Mouse (Mus musculus): Measurements from ENCODE around the gene Chrne. TPM values are rescaled to one million over a fixed set of nuclear protein-coding genes. Genes with fewer than 3 reads are reported as not detected.
A peak's percentile ranks its signal among the peaks of the same experiment; 100 is the strongest.

Gene Chrne
- polyA plus RNA-seq, 1 experiment, result not detected

DNA sequence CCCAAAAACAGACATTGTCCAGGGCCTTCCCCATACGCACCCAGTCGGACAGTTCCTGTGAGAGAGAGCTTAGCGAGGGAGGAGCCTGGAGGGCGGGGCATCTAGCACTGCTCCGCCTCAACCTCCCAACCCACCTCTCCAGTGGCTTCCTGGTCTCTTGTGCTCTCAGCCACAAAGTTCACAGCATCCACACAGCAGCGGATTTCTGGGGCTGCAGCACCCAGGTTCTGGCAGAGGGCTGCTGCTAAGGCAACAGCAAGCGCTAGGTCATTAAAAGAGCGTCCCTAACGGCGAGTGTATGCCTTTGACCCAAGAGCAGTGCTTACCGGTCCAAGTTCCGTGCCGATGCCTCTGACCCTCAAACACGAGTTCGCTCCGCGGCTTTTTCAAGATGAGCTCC is 3.9 kb downstream of the Chrne start:
- Histone ChIP-seq H3K27me3 (ENCODE audit: control insufficient read depth, insufficient read depth, low read length, poor library complexity, severe bottlenecking) (no peaks in the 10 kb centered on the region), H3K9ac (ENCODE audit: low read depth, poor library complexity, severe bottlenecking) (peak overlapping the region; percentile 32), H3K9me3 (replicated peaks; ENCODE audit: control insufficient read depth, insufficient read depth, low read length, poor library complexity, severe bottlenecking) (no peaks in the 10 kb centered on the region), H3K36me3 (ENCODE audit: control insufficient read depth, insufficient read depth, low read length, poor library complexity, severe bottlenecking) (peaks cover 7% of the 10 kb centered on the region; the same call in 1 of the 2 replicates), H3K4me1 (ENCODE audit: control insufficient read depth, insufficient read depth, low read length) (no peaks in the 10 kb centered on the region), H3K4me3 (ENCODE audit: low read depth, low read length) (peak overlapping the region; percentile 71), H3K27ac (ENCODE audit: insufficient read depth, low read length) (no peak overlapping the region)
- TF ChIP-seq CTCF (IDR thresholded peaks at IDR 0.05; ENCODE audit: low read depth, low read length), result no peak
- TF ChIP-seq EP300 (IDR thresholded peaks at IDR 0.05; ENCODE audit: insufficient read depth, low read depth, low read length), result no peak
- peak; percentile 56 for TF ChIP-seq POLR2A (IDR thresholded peaks at IDR 0.05; ENCODE audit: insufficient read depth, low read length)

DNA sequence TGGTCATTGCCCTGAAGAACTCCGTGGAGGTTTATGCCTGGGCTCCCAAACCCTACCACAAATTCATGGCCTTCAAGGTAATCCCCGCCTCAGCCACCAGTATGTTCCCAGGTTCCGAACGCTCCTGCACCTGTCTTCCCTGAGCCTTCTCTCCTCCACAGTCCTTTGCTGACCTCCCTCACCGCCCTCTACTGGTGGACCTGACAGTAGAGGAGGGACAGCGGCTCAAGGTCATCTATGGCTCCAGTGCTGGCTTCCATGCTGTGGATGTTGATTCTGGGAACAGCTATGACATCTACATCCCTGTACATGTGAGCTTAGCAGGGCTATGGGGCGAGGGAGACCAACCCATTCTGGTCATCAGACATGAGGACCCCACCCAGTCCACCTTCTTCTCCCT is 6.5 kb downstream of the Chrne start:
- Histone ChIP-seq H3K9ac (ENCODE audit: low read depth, poor library complexity, severe bottlenecking) (no peak overlapping the region), H3K36me3 (ENCODE audit: control insufficient read depth, insufficient read depth, low read length, poor library complexity, severe bottlenecking) (peaks cover 7% of the 10 kb centered on the region; the same call in 1 of the 2 replicates), H3K9me3 (replicated peaks; ENCODE audit: control insufficient read depth, insufficient read depth, low read length, poor library complexity, severe bottlenecking) (no peaks in the 10 kb centered on the region), H3K4me1 (ENCODE audit: control insufficient read depth, insufficient read depth, low read length) (no peaks in the 10 kb centered on the region), H3K4me3 (ENCODE audit: low read depth, low read length) (no peak overlapping the region), H3K27ac (ENCODE audit: insufficient read depth, low read length) (no peak overlapping the region), H3K27me3 (ENCODE audit: control insufficient read depth, insufficient read depth, low read length, poor library complexity, severe bottlenecking) (no peaks in the 10 kb centered on the region)
- TF ChIP-seq CTCF (IDR thresholded peaks at IDR 0.05; ENCODE audit: low read depth, low read length) (peak; percentile 32), POLR2A (IDR thresholded peaks at IDR 0.05; ENCODE audit: insufficient read depth, low read length) (no peak), EP300 (IDR thresholded peaks at IDR 0.05; ENCODE audit: insufficient read depth, low read depth, low read length) (no peak)

- Histone ChIP-seq H3K27me3 (ENCODE audit: control insufficient read depth, insufficient read depth, low read length, poor library complexity, severe bottlenecking) (no peaks in the 10 kb centered on the region), H3K4me3 (ENCODE audit: low read depth, low read length) (no peak overlapping the region), H3K9me3 (replicated peaks; ENCODE audit: control insufficient read depth, insufficient read depth, low read length, poor library complexity, severe bottlenecking) (no peaks in the 10 kb centered on the region), H3K4me1 (ENCODE audit: control insufficient read depth, insufficient read depth, low read length) (no peaks in the 10 kb centered on the region), H3K36me3 (ENCODE audit: control insufficient read depth, insufficient read depth, low read length, poor library complexity, severe bottlenecking) (peaks cover 7% of the 10 kb centered on the region; the same call in 1 of the 2 replicates), H3K27ac (ENCODE audit: insufficient read depth, low read length) (no peak overlapping the region), H3K9ac (ENCODE audit: low read depth, poor library complexity, severe bottlenecking) (no peak overlapping the region)
- TF ChIP-seq POLR2A (IDR thresholded peaks at IDR 0.05; ENCODE audit: insufficient read depth, low read length), result no peak
- TF ChIP-seq CTCF (IDR thresholded peaks at IDR 0.05; ENCODE audit: low read depth, low read length), result no peak
- no peak for TF ChIP-seq EP300 (IDR thresholded peaks at IDR 0.05; ENCODE audit: insufficient read depth, low read depth, low read length)
Observed at GRCm38 (mm10) chr11:70610752-70611151, 8.3 kb downstream of the Chrne start.

GRCm38 (mm10) chr11:70608381-70609066 is 10.5 kb downstream of the Chrne start:
- no peaks in the 10 kb centered on the region for H3K4me1 ChIP-seq (ENCODE audit: control insufficient read depth, insufficient read depth, low read length)
- no peak overlapping the region for H3K9ac ChIP-seq (ENCODE audit: low read depth, poor library complexity, severe bottlenecking)
- H3K27me3 ChIP-seq (ENCODE audit: control insufficient read depth, insufficient read depth, low read length, poor library complexity, severe bottlenecking), result no peaks in the 10 kb centered on the region
- no peak for TF ChIP-seq POLR2A (IDR thresholded peaks at IDR 0.05; ENCODE audit: insufficient read depth, low read length)
- peak; percentile 89 for TF ChIP-seq CTCF (IDR thresholded peaks at IDR 0.05; ENCODE audit: low read depth, low read length)
- TF ChIP-seq EP300 (IDR thresholded peaks at IDR 0.05; ENCODE audit: insufficient read depth, low read depth, low read length), result no peak
- H3K27ac ChIP-seq (ENCODE audit: insufficient read depth, low read length), result no peak overlapping the region
- peaks cover 7% of the 10 kb centered on the region; the same call in 1 of the 2 replicates for H3K36me3 ChIP-seq (ENCODE audit: control insufficient read depth, insufficient read depth, low read length, poor library complexity, severe bottlenecking)
- H3K4me3 ChIP-seq (ENCODE audit: low read depth, low read length), result peak overlapping the region; percentile 19; the same call in 1 of the 2 replicates
- no peaks in the 10 kb centered on the region for H3K9me3 ChIP-seq (replicated peaks; ENCODE audit: control insufficient read depth, insufficient read depth, low read length, poor library complexity, severe bottlenecking)

- Histone ChIP-seq H3K4me1 (ENCODE audit: control insufficient read depth, insufficient read depth, low read length) (no peaks in the 10 kb centered on the region), H3K9me3 (replicated peaks; ENCODE audit: control insufficient read depth, insufficient read depth, low read length, poor library complexity, severe bottlenecking) (no peaks in the 10 kb centered on the region), H3K27ac (ENCODE audit: insufficient read depth, low read length) (no peak overlapping the region), H3K4me3 (ENCODE audit: low read depth, low read length) (no peak overlapping the region), H3K27me3 (ENCODE audit: control insufficient read depth, insufficient read depth, low read length, poor library complexity, severe bottlenecking) (no peaks in the 10 kb centered on the region), H3K9ac (ENCODE audit: low read depth, poor library complexity, severe bottlenecking) (no peak overlapping the region), H3K36me3 (ENCODE audit: control insufficient read depth, insufficient read depth, low read length, poor library complexity, severe bottlenecking) (no peaks in the 10 kb centered on the region; the same call in 1 of the 2 replicates)
- TF ChIP-seq EP300 (IDR thresholded peaks at IDR 0.05; ENCODE audit: insufficient read depth, low read depth, low read length), result no peak
- TF ChIP-seq CTCF (IDR thresholded peaks at IDR 0.05; ENCODE audit: low read depth, low read length), result no peak
- no peak for TF ChIP-seq POLR2A (IDR thresholded peaks at IDR 0.05; ENCODE audit: insufficient read depth, low read length)
Observed at GRCm38 (mm10) chr11:70607611-70608010, 11.4 kb downstream of the Chrne start.

DNA sequence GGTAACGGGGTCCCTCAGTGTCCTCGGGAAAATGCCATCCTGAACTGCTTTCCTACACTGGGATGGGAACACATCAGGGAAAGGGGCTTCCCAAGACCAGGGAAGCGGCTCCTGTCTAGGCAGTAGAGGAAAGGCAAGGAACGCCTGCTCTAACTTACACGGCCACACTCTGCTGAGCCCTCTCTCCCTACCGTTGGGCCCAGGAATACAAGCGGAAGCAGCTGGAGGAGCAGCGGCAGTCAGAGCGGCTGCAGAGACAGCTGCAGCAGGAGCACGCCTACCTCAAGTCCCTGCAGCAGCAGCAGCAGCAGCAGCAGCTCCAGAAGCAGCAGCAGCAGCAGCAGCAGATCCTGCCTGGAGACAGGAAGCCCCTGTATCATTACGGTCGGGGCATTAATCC is 12.3 kb downstream of the Chrne start:
- no peaks in the 10 kb centered on the region for H3K4me1 ChIP-seq (ENCODE audit: control insufficient read depth, insufficient read depth, low read length)
- no peak overlapping the region for H3K9ac ChIP-seq (ENCODE audit: low read depth, poor library complexity, severe bottlenecking)
- no peak for TF ChIP-seq CTCF (IDR thresholded peaks at IDR 0.05; ENCODE audit: low read depth, low read length)
- no peak for TF ChIP-seq POLR2A (IDR thresholded peaks at IDR 0.05; ENCODE audit: insufficient read depth, low read length)
- TF ChIP-seq EP300 (IDR thresholded peaks at IDR 0.05; ENCODE audit: insufficient read depth, low read depth, low read length), result no peak
- H3K9me3 ChIP-seq (replicated peaks; ENCODE audit: control insufficient read depth, insufficient read depth, low read length, poor library complexity, severe bottlenecking), result no peaks in the 10 kb centered on the region
- H3K4me3 ChIP-seq (ENCODE audit: low read depth, low read length), result no peak overlapping the region
- H3K27me3 ChIP-seq (ENCODE audit: control insufficient read depth, insufficient read depth, low read length, poor library complexity, severe bottlenecking), result no peaks in the 10 kb centered on the region
- H3K36me3 ChIP-seq (ENCODE audit: control insufficient read depth, insufficient read depth, low read length, poor library complexity, severe bottlenecking), result no peaks in the 10 kb centered on the region
- H3K27ac ChIP-seq (ENCODE audit: insufficient read depth, low read length), result no peak overlapping the region

All from ES-Bruce4 (cell line).